Mouse (Mus musculus) neural tube, postnatal 0 days (tissue): ENCODE measurements around the gene Pm20d2. TPM values are rescaled to one million over a fixed set of nuclear protein-coding genes. Genes with fewer than 3 reads are reported as not detected.

Source experiments
- polyA plus RNA-seq: library from polyadenylated mRNA; unstranded; fragments of >200 nt; fragmentation: Nextera tagmentation; extraction: Ambion mirVana; gene quantifications from 2 replicates; pipeline ENCODE4 v1.2.1, GENCODE M21; 2015

Gene Pm20d2
- polyA plus RNA-seq = 2.2 and 3.5 TPM in 2 replicates

GRCm38 (mm10) chr4:33189735-33190036 lies at the start of gene Pm20d2:
Gene Pm20d2 (minus strand): TSS chr4:33189737.

DNA sequence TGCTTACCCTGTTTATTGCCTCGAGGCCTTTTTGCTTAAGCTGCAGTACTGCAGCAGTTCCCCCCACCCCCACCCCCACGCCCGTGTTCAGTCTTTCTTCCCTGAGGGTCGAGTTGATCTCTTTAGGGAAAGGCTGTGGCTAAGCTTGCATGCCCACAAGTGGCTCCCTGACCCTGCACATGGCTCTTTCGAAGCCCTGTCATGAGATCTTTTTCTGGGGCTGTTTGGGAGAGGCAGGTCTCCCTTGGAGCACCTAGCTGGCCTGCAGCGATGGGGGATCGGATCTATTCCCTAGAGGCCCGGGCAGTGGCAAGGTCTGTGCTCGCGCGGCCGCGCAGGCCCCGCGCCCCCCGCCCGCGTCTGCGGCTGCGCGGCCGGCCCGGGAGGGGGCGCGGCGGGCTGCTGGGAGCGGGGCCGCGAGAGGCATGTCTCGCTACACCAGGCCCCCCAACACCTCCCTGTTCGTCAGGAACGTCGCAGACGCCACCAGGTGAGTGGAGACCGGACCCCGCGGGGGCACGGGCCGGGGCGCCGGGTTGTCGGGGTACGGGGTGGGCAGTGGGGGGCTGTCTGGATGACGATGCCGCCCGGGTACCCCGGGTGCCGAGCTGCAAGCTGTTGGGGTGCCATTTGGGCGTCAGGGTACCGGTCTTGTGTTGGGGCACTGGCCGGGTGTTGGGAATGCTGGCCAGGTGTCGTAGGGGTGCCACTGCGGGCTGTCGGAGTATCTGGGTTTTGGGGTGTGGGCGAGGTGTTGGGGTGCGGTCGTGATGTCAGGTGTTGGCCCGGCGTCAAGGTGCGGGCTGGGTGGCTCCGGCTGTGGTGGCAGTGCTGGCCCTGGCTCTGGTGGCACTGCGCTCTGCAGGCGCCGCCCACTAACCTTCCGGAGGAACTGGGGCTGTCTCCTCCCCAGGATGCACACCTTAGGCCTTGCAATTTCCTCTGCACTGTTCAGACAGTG lies 19.6 kb upstream of the Pm20d2 start, which contains the start of gene Srsf12:
Gene Srsf12, plus strand, starts transcription at position 111 of the 961 bp plus-strand sequence.

GRCm38 (mm10) chr4:33132221-33132620 lies 57.3 kb downstream of the Pm20d2 start, which contains the start of gene Gabrr1:
Gene Gabrr1 (plus strand): TSS chr4:33132521.

Other genes starting within 250 kb of the Pm20d2 start
- 15.3 and 17.4 TPM in 2 replicates for gene Ankrd6, start 238.9 kb downstream of the Pm20d2 start, polyA plus RNA-seq
- 39.3 and 45.8 TPM in 2 replicates for gene Rragd, start 206.7 kb downstream of the Pm20d2 start, polyA plus RNA-seq
- gene Ube2j1, start 158.3 kb downstream of the Pm20d2 start, polyA plus RNA-seq = 75.6 and 75.7 TPM in 2 replicates
- gene Gabrr2, start 126.7 kb downstream of the Pm20d2 start, polyA plus RNA-seq = 0.14 TPM in 1 of 2 replicates, not detected in the other
- 0.40 and 0.45 TPM in 2 replicates for gene Gabrr1, start 57.2 kb downstream of the Pm20d2 start, polyA plus RNA-seq
- gene Srsf12, start 19.3 kb upstream of the Pm20d2 start, polyA plus RNA-seq = 72.0 and 76.1 TPM in 2 replicates
- gene Pnrc1, start 100.4 kb upstream of the Pm20d2 start, polyA plus RNA-seq = 46.0 and 55.5 TPM in 2 replicates
- gene Rngtt, start 120.6 kb upstream of the Pm20d2 start, polyA plus RNA-seq = 12.8 and 13.3 TPM in 2 replicates